Mouse (Mus musculus) left cerebral cortex, postnatal 4 days (tissue): ENCODE data around the gene Acvr1c. TPM values are rescaled to one million over a fixed set of nuclear protein-coding genes. Genes with fewer than 3 reads are reported as not detected.
A peak's percentile ranks its signal among the peaks of the same experiment; 100 is the strongest.

Experiments
- DNase-seq: peaks from one replicate; pipeline ENCODE4 v3.0.0-alpha.2; 2022
- intact Hi-C: fragments of 180-260 bp; cut with DNase I; formaldehyde crosslinking; loops from one replicate; pipeline ENCODE4 v1.15.1; 2025
- total RNA-seq, 2 experiments: library from RNA; stranded (reverse); gene quantifications; 2 replicates each; pipeline ENCODE4 v1.2.3; 2021

Gene Acvr1c
- total RNA-seq, 2 experiments from 2014 or later, result 4.6 to 7.0 TPM

GRCm38 (mm10) chr2:58289331-58289730 lies 68.4 kb downstream of the Acvr1c start:
- DNase-seq, result no peak
- intact Hi-C loops, result no loop called here

- intact Hi-C loops, result no loop called here
- peak; percentile 32 for DNase-seq
Measured at GRCm38 (mm10) chr2:58282259-58282910, 75.3 kb downstream of the Acvr1c start.

GRCm38 (mm10) chr2:58281046-58281445 lies 76.6 kb downstream of the Acvr1c start:
- no peak for DNase-seq
- intact Hi-C loops, result no loop called here

GRCm38 (mm10) chr2:58279163-58279562 lies 78.5 kb downstream of the Acvr1c start:
- intact Hi-C loops, result no loop called here
- no peak for DNase-seq

- intact Hi-C loops, result no loop called here
- DNase-seq, result no peak
Measured at GRCm38 (mm10) chr2:58276454-58276853, 81.2 kb downstream of the Acvr1c start.

GRCm38 (mm10) chr2:58240639-58241038 lies 117.1 kb downstream of the Acvr1c start:
- no peak for DNase-seq

GRCm38 (mm10) chr2:58237487-58237886 lies 120.2 kb downstream of the Acvr1c start:
- intact Hi-C loops, result no loop called here
- no peak for DNase-seq

More at GRCm38 (mm10) chr2:58240639-58241038, 117.1 kb downstream of the Acvr1c start:
- intact Hi-C loops, result no loop called here

Other genes with a start within 250 kb of the Acvr1c start
- under 1 TPM; 0.64 to 0.91 TPM for gene Cytip, start 162.4 kb downstream of the Acvr1c start, total RNA-seq
- gene Gm17409, start 112.2 kb upstream of the Acvr1c start, total RNA-seq, result not detected
- 10 to 100 TPM; 50.1 to 56.7 TPM for gene Acvr1, start 209.3 kb upstream of the Acvr1c start, total RNA-seq
- 10 to 100 TPM; 10.1 to 12.2 TPM for gene Upp2, start 209.4 kb upstream of the Acvr1c start, total RNA-seq